Mouse (Mus musculus) adrenal gland (tissue): ENCODE measurements at regions not wholly inside any gene's neighbourhood (a gene's known extent, or its start where the extent isn't known, plus 50 kb on each side); places are given as distances from the start of the nearest gene placed in this dataset.

ENCODE experiments used
- intact Hi-C: fragments of 180-260 bp; cut with DNase I; formaldehyde crosslinking; loops from one replicate; pipeline ENCODE4 v1.15.1; 2025

DNA sequence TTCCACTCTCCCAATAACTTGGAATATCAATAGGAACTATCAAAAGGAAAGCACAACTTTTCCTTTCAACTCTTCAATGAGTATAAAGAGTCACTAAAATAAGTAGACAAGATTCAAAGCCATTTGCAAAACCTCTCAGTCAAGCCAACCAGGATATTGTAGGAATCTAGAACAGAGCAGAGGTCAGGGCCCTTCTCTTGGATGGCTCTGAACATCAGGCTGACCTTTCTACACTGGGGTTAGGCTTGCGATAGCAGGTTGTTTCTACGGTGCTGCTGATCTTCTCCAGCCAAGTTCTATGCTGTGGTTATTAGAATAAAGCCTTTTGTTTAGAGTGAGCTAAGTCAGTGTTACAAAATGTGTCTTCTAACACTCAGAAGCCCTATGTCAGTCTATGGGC is 658.6 kb downstream of the Ofcc1 start:
- intact Hi-C loops, result no loop called here

DNA sequence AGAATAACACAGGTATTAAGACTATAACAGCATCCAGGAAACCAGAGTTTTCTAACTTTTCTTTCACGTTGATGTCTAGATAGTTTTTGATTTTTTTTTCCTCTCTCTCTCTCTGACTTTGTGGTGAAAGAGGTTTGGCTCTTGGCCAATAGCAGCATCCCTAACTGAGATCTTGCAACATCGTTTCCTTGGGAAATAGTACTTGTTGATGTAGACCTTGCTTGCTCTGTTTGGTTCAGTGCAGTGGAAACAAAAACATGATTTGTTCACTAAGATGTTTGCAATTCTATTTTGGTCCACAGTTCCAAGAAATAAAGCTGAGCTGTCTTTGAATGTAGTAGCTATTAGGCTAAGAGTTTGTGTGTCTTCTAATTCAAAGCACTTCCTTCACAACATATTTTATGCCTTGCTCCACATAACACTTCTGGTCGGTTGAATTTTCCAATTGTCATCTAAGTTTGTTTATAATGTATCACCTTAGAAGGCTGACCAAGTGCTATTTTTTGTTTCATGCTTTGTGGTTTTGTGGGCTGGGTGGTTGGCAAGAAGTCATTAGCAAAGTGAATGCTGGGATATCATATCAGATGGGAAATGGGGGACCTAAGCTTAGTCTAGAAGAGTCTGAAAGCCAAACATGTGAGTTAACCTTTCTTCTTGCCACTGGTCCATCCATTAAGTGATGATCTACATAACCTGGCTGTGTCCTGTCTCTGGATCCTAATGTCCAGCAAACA is 669.8 kb downstream of the Ofcc1 start:
- intact Hi-C loops, result no loop called here

DNA sequence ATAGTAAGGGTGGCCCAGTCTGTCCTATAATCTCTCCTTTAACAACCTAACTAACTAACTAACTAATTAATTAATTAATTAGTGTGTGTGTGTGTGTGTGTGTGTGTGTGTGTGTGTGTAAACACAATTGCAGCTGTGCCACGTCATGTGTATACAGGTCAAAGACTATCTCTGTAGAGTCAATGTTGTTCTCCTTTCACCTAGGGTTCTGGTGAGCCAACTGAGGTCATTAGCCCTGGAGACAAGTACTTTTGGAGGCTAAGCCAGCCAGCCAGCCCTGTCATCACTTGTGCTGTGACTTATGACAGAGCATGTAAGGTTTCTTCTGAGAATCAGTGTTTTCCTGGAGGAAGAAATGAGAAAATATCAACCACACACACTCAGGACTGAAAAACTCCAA is 696.7 kb downstream of the Ofcc1 start:
- intact Hi-C loops, result no loop called here

DNA sequence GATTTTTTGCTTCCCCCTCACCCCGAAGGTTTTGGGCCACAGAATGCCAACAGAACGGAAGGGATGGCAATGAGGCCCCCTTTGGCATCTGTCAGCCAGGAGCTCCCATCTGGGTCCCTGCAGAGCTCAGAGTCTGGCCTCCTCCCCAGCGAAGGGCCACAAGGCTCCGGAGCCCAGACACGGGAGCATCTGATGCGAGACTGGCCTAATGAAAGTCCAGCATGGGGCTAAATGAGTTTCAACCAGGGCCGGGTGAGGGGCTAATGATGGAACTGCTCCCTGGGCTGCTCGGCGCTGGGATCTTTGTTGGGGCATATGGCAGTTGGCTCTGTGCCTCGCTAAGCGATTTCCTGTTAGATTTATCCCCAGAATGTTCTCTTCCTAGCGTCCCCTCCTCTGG is 688.8 kb upstream of the Slc35b3 start:
- intact Hi-C loops, result loop anchor here (5.0 kb wide), 1 partner anchor 1108 kb away; no protein-coding TSS in a partner anchor

DNA sequence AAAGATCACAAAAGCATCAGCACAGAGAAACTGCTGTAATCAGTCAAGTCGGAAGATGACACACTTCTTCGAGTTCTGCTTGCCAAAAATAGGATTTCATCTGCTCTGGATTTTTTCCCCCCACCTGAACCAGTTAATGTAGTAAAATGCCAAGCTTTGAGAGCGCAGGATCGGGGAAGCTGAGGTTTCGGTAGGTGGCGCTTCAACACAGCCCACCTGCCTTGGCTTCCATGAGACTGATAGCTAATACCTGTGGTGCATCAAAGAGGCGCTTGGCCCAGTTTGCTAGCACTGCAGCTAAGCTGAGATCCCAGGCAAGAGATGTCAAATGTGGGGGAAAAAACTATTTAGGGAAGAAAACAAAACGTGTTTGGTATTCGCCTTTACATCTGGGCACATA is 686.7 kb upstream of the Slc35b3 start:
- intact Hi-C loops, result loop anchor here (5.0 kb wide), 1 partner anchor 1110 kb away; no protein-coding TSS in a partner anchor

DNA sequence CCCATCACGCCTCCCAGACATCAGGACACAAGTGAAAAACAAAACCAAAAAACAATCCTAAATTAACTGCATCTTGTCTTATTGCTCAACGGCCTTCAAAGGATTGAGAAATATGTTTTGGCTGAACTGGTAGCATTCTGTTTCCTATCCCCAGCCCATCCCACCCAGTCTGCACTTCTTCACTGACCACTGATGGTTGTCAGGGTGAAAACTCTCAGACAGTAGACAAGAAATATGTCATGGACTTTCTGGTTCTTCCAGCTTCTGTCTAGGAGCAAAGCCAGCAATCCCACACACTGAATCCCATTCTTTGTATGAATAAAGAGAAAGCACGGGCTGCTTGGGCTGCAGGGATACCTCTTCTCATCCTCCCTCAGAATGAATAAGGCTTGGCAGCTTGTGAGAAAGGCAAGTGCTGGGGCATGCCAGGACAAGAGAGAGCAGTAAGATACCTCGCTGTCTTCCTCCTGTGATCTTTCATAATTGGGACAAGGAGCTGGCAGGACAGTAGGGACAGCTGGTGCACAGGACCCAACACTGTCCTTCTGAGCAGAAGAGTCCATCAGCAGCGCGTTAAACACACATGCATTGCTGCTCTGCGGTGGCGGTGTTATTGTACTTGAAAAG is 670.9 kb upstream of the Slc35b3 start:
- intact Hi-C loops, result no loop called here
